Mouse (Mus musculus) limb, embryonic 12.5 days (tissue): ENCODE results near the gene Tex14. TPM values are rescaled to one million over a fixed set of nuclear protein-coding genes. Genes with fewer than 3 reads are reported as not detected.
"Not testable (repeated sequence)": the region's sequence is repeated elsewhere in the genome, so short reads cannot be mapped to it uniquely, and the experiment has no call there.

Source experiments
- ATAC-seq: fragments of 200-750 bp; cut with Nextera tagmentation; 2 replicates; pipeline ENCODE4 v1.8.0; 2017; ENCODE audit warnings: low read depth, moderate TSS enrichment; ENCODE audit not compliant: insufficient number of reproducible peaks, insufficient read depth, low FRiP score, low TSS enrichment
- H3K27ac ChIP-seq: fragments of 300-500 bp; sonication (generic); 2 replicates; pipeline ENCODE4 v1.5.1; 2016; ENCODE audit warnings: mild to moderate bottlenecking, moderate library complexity
- H3K27me3 ChIP-seq: fragments of 300-500 bp; sonication (generic); 2 replicates; pipeline ENCODE4 v1.6.1; 2016; ENCODE audit warnings: mild to moderate bottlenecking, moderate library complexity
- H3K36me3 ChIP-seq: fragments of 300-500 bp; sonication (generic); 2 replicates; pipeline ENCODE4 v1.6.1; 2016; ENCODE audit warnings: mild to moderate bottlenecking, moderate library complexity
- H3K4me1 ChIP-seq: fragments of 300-500 bp; sonication (generic); replicated peaks from 2 replicates; pipeline ENCODE4 v1.6.1; 2016
- H3K4me2 ChIP-seq: fragments of 300-500 bp; sonication (generic); 2 replicates; pipeline ENCODE4 v1.6.1; 2016; ENCODE audit warnings: mild to moderate bottlenecking, moderate library complexity
- H3K4me3 ChIP-seq: fragments of 300-500 bp; sonication (generic); replicated peaks from 2 replicates; pipeline ENCODE4 v1.5.1; 2016; ENCODE audit warnings: mild to moderate bottlenecking
- H3K9ac ChIP-seq: fragments of 300-500 bp; sonication (generic); replicated peaks from 2 replicates; pipeline ENCODE4 v1.6.1; 2016; ENCODE audit warnings: mild to moderate bottlenecking, moderate library complexity
- H3K9me3 ChIP-seq: fragments of 300-500 bp; sonication (generic); 2 replicates; pipeline ENCODE4 v1.6.1; 2016; ENCODE audit warnings: mild to moderate bottlenecking, moderate library complexity
- WGBS: fragments of 180-500 bp; shearing (Covaris S2); methylation state at CpG from one replicate; pipeline ENCODE4 v1.1.7; 2016; 5-methylcytosine and 5-hydroxymethylcytosine counted together
- polyA plus RNA-seq: library from polyadenylated mRNA; unstranded; fragments of >200 nt; fragmentation: Nextera tagmentation; extraction: Ambion mirVana; gene quantifications from 2 replicates; pipeline ENCODE4 v1.2.1, GENCODE M21; 2016

The Tex14 gene
- polyA plus RNA-seq, 1 experiment from 2014 or later: 0.81 TPM

DNA sequence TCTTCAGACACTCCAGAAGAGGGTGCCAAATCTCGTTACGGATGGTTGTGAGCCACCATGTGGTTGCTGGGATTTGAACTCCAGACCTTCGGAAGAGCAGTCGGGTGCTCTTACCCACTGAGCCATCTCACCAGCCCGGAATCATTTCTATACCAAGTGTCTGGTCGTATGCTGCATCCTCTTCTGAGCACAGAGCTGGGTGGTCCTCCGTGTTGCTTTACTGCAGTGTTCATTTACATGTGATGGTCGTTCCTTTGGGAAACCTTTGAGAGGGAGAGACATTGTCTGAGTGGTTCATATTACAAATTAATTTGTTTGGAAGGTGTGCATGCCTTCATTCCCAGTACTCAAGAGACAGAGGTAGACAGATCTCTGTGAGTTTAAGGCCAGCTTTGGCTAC, 47.9 kb downstream of the Tex14 start:
- peaks cover 13% of the 10 kb centered on the region for H3K4me1 ChIP-seq
- 73% methylated on average over 8 of the region's 8 CpGs for WGBS
- peak overlapping the region; percentile 38 for H3K4me2 ChIP-seq
- H3K27ac ChIP-seq: peak overlapping the region; percentile 54
- not testable (repeated sequence) for H3K36me3 ChIP-seq, H3K9me3 ChIP-seq, H3K9ac ChIP-seq, ATAC-seq, H3K4me3 ChIP-seq, H3K27me3 ChIP-seq

DNA sequence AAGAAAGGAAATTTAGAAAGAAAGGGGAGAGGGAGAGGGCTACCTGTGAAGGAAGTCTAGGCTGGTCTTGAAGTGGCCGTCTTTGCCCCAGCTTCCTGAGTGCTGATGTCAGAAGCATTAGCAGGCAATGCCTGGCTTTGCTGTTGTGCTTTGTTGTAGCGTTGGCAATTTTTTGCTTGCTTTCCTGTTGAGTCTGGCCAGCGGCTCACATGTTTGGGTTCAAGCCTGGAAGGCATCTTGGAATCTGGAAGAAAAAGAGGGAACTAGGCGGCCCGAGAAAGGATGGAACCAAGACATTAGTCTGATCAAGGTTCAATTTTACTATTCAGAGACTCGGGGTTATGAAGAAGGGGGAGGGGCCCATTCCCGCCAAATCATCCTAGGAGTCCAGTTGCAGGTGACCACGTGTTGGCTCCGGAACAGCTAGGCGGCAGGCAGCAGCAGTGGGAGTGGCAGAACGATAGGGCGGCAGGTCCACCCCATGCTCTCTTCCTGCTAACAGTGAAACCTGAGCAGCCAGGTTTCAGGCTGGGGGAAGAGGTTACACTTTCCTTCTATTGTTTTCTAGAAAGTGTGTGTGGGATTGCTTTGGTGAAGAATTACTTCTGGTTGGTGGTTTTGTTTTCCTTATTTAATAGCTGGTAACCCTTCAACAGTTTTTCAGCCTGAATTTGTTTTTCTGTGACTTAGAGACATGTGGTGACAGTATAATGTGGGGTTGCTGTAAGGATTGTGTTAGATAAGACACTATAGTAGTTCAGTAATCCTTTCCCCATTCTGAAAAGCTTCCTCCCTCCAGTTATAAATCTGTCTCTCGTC, 48.6 kb downstream of the Tex14 start:
- WGBS: 18% methylated on average over 13 of the region's 13 CpGs
- H3K4me3 ChIP-seq: no peak overlapping the region
- no peaks in the 10 kb centered on the region for H3K9me3 ChIP-seq
- no peak for ATAC-seq
- H3K4me2 ChIP-seq: peak overlapping the region; percentile 38
- peak overlapping the region; percentile 54 for H3K27ac ChIP-seq
- no peaks in the 10 kb centered on the region for H3K36me3 ChIP-seq
- H3K27me3 ChIP-seq: no peaks in the 10 kb centered on the region
- H3K9ac ChIP-seq: no peak overlapping the region
- peaks cover 13% of the 10 kb centered on the region for H3K4me1 ChIP-seq

DNA sequence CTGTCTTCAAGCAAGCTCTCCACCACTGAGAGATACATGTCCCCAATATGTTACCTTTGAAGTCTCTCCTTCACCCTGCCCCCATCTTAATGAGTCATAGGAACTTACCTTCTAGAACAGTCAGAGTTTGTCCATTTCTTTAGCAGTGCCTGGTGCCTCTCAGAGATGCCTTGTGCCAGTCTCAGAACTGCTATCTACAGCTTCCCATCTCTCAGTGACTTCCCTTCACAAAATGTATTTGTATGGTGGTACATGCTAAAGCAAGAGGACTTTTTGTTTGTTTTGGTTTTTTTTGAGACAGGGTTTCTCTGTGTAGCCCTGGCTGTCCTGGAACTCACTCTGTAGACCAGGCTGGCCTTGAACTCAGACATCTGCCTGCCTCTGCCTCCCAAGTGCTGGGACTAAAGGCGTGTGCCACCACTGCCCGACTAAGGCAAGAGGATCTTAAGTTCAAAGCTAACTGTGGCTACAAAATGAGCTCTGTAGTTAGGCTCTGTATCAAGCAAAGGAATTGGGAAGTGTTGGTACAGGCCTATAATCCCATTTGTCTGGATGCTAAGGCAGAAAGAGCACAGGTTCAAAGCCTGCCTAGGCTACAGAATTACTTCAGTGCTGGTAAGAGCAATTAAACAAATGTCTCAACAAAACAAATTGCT, 49.3 kb downstream of the Tex14 start:
- ATAC-seq: no peak
- Histone ChIP-seq H3K27ac (no peak overlapping the region), H3K9ac (no peak overlapping the region), H3K4me3 (no peak overlapping the region), H3K4me1 (peaks cover 13% of the 10 kb centered on the region), H3K4me2 (no peak overlapping the region), H3K27me3 (no peaks in the 10 kb centered on the region), H3K36me3 (no peaks in the 10 kb centered on the region), H3K9me3 (no peaks in the 10 kb centered on the region)
- 90% methylated on average over 2 of the region's 2 CpGs for WGBS

DNA sequence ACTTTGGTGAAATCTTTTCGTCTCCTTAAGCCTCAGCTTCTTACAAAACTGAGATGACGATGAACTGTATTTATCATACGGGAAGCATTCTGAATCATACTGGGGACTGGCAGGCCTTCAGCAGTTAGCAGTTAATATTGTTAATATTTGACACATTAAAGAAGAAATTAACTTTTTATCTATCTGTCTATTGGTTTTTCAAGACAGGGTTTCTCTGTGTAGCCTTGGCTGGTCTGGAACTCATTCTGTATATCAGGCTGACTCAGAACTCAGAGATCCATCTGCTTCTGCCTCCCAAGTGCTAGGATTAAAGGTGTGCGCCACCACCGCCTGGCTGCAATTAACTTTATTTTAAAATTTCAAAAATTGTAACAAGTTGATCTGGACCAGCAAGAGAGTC, 50.7 kb downstream of the Tex14 start:
- 89% methylated on average over 5 of the region's 5 CpGs for WGBS

DNA sequence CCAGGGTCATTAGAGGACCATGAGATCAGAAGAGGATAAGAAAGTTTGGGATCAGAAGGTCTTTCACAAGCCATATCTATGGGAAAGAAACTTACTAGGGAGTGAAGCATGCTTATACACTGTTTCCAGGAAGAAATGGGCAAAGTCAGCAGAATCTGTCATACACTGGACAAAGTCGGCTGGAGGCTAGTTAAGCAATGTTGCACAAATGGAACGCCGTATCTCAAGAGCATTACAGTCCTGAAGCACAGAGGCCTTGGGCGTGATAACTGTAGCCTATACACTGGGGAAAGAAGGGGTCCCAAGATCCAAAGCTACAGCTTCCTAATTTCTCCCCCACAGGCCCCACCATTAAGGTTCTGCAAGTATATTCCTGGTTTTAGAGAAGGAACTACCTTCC, 51.1 kb downstream of the Tex14 start:
- no peak overlapping the region for H3K9ac ChIP-seq
- H3K36me3 ChIP-seq: no peaks in the 10 kb centered on the region
- WGBS: 91% methylated on average over 4 of the region's 4 CpGs
- H3K4me3 ChIP-seq: no peak overlapping the region
- peaks cover 13% of the 10 kb centered on the region for H3K4me1 ChIP-seq
- H3K27ac ChIP-seq: no peak overlapping the region
- no peaks in the 10 kb centered on the region for H3K9me3 ChIP-seq
- H3K27me3 ChIP-seq: no peaks in the 10 kb centered on the region
- ATAC-seq: no peak
- H3K4me2 ChIP-seq: no peak overlapping the region

More for the DNA sequence above, 50.7 kb downstream of the Tex14 start:
- no peaks in the 10 kb centered on the region for H3K9me3 ChIP-seq
- no peaks in the 10 kb centered on the region for H3K36me3 ChIP-seq
- H3K4me3 ChIP-seq: no peak overlapping the region
- no peaks in the 10 kb centered on the region for H3K27me3 ChIP-seq
- peaks cover 13% of the 10 kb centered on the region for H3K4me1 ChIP-seq
- no peak overlapping the region for H3K9ac ChIP-seq
- ATAC-seq: no peak
- H3K27ac ChIP-seq: no peak overlapping the region
- H3K4me2 ChIP-seq: no peak overlapping the region

DNA sequence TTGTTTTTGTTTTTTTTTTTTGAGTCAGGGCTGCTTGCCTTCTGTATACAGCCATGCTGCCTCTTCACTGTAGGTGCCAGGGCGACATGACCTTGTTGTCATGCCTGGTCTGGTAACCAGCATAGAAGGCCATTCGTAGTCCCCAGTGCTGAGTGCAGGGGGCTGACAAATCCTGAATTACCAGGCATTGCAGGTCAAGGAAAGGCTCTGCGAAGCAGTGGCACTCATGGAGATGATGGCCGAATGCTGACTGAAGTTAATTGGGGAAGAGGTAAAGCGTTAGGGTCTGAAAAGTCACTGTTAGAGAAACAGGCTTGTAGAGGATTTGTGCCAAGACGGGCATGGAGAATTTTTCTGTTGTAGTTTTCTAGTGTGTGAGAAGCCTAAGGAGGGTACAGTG, 55.7 kb downstream of the Tex14 start:
- 91% methylated on average over 6 of the region's 6 CpGs for WGBS
- no peaks in the 10 kb centered on the region for H3K27me3 ChIP-seq
- 0 out of 2 replicates have a peak, but pooled peaks cover 4% of the 10 kb centered on the region for H3K4me1 ChIP-seq
- ATAC-seq: no peak
- no peaks in the 10 kb centered on the region for H3K36me3 ChIP-seq
- no peaks in the 10 kb centered on the region for H3K9me3 ChIP-seq
- H3K4me2 ChIP-seq: no peak overlapping the region
- H3K9ac ChIP-seq: no peak overlapping the region
- no peak overlapping the region for H3K4me3 ChIP-seq
- H3K27ac ChIP-seq: no peak overlapping the region

DNA sequence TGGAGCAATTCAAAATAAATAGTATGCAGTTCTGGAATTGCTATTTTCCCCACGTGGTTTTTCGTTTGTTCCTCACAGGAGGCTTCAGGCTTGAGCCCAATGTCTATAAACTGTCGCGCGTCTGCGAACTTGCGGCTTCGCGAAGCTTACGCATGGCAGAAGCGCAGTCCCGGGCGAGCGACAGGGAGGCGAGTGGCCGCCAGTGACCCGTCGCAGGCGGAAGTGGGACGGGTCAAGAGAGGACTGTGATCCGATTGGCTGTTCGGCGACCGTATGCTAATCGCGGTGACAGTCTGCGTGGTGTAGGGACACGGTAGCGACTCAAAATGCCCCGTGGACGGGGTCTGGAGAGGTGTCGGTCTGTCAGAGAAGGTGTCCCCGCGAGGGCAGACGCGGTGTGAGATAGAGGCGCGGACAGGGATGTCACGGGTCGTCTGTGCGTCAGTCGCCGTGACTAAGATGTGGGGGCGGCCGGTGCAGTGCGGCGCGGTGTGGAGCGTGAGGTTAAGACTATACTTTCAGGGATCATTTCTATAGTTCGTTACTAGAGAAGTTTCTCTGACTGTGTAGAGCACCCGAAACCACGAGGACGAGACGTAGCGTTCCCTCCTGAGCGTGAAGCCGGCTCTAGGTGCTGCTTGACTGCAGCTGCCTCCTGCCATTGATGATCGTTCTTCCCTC, 57.1 kb downstream of the Tex14 start:
- not testable (repeated sequence) for H3K4me1 ChIP-seq, H3K36me3 ChIP-seq, H3K9ac ChIP-seq, H3K9me3 ChIP-seq, H3K27me3 ChIP-seq
- peak; percentile 97 for ATAC-seq
- Histone ChIP-seq H3K4me2 (peak overlapping the region; percentile 52), H3K4me3 (peak overlapping the region; percentile 35), H3K27ac (peak overlapping the region; percentile 56; the same call in 1 of the 2 replicates)
- WGBS: under 1% methylated on average over 24 of the region's 58 CpGs

DNA sequence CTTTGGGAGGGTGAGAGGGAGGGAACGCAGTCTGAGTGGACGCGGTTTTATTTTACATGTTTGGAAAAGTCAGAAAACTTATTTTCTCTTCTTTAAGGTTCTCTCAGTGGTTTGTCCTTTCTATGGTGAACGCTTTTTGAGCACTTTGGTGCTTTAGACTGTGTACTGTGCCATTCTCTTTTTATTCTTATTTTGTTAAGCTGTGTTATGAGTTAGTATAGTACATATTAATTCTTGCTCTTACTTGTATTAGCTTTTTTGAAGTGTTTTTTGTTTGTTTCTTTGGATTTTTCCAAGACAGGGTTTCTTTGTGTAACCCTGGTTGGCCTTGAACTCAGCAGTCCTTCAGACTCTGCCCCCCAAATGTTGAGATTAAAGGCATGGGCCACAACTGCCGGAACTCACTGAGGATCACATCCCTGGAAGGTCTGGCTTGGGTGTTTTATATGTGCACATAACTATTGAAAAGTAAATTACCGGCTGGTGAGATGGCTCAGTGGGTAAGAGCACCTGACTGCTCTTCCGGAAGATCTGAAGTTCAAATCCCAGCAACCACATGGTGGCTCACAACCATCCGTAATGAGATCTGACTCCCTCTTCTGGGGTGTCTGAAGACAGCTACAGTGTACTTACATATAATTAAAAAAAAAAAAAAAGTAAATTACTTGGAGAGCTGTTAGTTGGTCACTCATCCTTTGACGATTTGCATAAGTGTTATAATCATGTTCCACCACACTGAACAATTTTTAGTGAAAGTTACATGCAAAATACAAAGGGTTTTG, 57.8 kb downstream of the Tex14 start:
- Histone ChIP-seq H3K4me1 (peaks cover 7% of the 10 kb centered on the region; the same call in 1 of the 2 replicates), H3K27ac (peak overlapping the region; percentile 85), H3K36me3 (no peaks in the 10 kb centered on the region), H3K9ac (no peak overlapping the region), H3K27me3 (0 out of 2 replicates have a peak, but pooled peaks cover under 1% of the 10 kb centered on the region), H3K9me3 (no peaks in the 10 kb centered on the region), H3K4me2 (no peak overlapping the region), H3K4me3 (no peak overlapping the region)
- ATAC-seq: peak; percentile 87
- 9% methylated on average over 9 of the region's 9 CpGs for WGBS

DNA sequence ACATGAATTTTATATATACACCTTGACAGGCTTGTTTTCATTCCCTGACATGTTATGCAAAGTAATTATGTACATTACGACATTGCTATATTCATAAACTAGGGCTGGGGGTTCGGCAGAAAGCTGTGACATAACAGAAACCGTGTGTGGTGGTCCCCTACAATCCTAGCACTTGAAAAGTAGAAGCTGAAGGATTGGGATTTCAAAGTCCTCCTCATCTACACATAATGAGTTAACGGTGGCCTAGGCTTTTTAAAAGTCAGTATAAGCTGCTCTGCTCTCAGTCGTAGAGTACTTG, 58.3 kb downstream of the Tex14 start:
- H3K27me3 ChIP-seq: 0 out of 2 replicates have a peak, but pooled peaks cover 3% of the 10 kb centered on the region
- no peaks in the 10 kb centered on the region for H3K36me3 ChIP-seq
- peaks cover 12% of the 10 kb centered on the region; the same call in 1 of the 2 replicates for H3K4me1 ChIP-seq
- no peak overlapping the region for H3K4me3 ChIP-seq
- H3K9me3 ChIP-seq: no peaks in the 10 kb centered on the region
- WGBS: 46% methylated on average over 5 of the region's 5 CpGs
- no peak overlapping the region for H3K27ac ChIP-seq
- ATAC-seq: no peak
- no peak overlapping the region for H3K9ac ChIP-seq
- H3K4me2 ChIP-seq: no peak overlapping the region

DNA sequence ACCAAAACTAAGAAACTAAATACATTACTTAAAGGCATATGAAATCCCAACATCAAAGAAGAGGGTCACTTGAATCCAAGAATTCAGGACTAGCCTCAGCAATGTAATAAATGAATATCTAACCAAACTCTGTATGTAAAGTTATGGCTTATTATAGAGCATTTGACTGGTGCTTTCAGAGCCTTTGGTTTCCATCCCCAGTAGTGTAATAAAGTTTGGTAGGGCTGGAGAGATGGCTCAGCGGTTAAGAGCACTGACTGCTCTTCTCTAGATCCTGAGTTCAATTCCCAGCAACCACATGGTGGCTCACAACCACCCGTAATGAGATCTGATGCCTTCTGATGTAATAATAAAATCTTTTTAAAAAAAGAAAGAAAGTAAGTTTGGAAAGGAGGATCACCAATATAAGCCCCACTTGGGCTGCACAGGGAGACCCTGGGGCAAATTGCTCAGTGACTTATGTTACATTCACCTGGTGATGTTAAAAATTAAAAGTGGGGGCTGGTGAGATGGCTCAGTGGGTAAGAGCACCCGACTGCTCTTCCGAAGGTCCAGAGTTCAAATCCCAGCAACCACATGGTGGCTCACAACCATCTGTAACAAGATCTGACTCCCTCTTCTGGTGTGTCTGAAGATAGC, 59.0 kb downstream of the Tex14 start:
- H3K27ac ChIP-seq, ATAC-seq, H3K36me3 ChIP-seq, H3K27me3 ChIP-seq, H3K9me3 ChIP-seq, H3K9ac ChIP-seq, H3K4me2 ChIP-seq, H3K4me3 ChIP-seq: not testable (repeated sequence)
- WGBS: 85% methylated on average over 4 of the region's 4 CpGs
- H3K4me1 ChIP-seq: peaks cover 15% of the 10 kb centered on the region; the same call in 1 of the 2 replicates
